Mouse (Mus musculus) lung, adult 2 months (tissue): ENCODE data around the gene Dlx6. TPM values are rescaled to one million over a fixed set of nuclear protein-coding genes. Genes with fewer than 3 reads are reported as not detected.

Experiments
- DNase-seq: peaks from one replicate; pipeline ENCODE4 v3.0.0; 2022
- H3K4me1 ChIP-seq: fragments of 200-500 bp; 2 replicates; pipeline ENCODE4 v1.6.1; 2011; ENCODE audit warnings: low read length; ENCODE audit not compliant: control insufficient read depth, insufficient read depth
- H3K4me3 ChIP-seq: fragments of 200-500 bp; replicated peaks from 2 replicates; pipeline ENCODE3; 2011; ENCODE audit warnings: low read depth, mild to moderate bottlenecking, control low read depth, low read length; ENCODE audit errors: extremely low read depth
- CTCF ChIP-seq: fragments of 200-500 bp; IDR thresholded peaks from 2 replicates; pipeline ENCODE4 v1.5.1; 2011; ENCODE audit warnings: mild to moderate bottlenecking, low read length, control low read depth; ENCODE audit not compliant: insufficient read depth
- POLR2A ChIP-seq: fragments of 200-500 bp; IDR thresholded peaks from 2 replicates; pipeline ENCODE4 v1.6.1; 2011; ENCODE audit warnings: low read depth, mild to moderate bottlenecking, control low read depth, low read length, borderline replicate concordance; ENCODE audit errors: extremely low read depth
- WGBS: fragments of 180-500 bp; shearing (Covaris S2); methylation state at CpG from one replicate; pipeline ENCODE4 v1.1.7; 2018; 5-methylcytosine and 5-hydroxymethylcytosine counted together
- polyA plus RNA-seq: library from polyadenylated mRNA; depleted of rRNA; stranded (reverse); fragments of >200 nt; gene quantifications from 2 replicates; pipeline ENCODE4 v1.2.3, GENCODE M21; 2012; rRNA removed

Dlx6 gene
- polyA plus RNA-seq: not detected in 2 replicates

DNA sequence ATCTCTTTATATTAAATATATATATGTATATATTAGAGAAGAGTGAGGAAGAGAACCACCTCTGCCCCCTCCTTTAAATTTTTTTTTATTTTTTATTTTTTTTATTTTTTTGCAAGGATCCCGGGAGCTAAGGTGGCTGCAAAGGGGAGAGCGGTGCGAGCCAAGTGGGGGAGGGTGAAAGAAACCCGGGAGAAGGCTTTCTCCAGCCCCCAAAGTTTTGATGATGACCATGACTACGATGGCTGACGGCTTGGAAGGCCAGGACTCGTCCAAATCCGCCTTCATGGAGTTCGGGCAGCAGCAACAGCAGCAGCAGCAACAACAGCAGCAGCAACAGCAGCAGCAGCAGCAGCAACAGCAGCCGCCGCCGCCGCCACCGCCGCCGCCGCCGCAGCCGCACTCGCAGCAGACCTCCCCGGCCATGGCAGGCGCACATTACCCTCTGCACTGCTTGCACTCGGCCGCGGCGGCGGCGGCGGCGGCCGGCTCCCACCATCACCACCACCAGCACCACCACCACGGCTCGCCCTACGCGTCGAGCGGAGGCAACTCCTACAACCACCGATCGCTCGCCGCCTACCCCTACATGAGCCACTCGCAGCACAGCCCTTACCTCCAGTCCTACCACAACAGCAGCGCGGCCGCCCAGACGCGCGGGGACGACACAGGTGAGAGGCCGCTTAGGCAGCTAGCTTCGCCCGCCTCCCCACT is at the start of gene Dlx6:
TSS of gene Dlx6 (plus strand) at position 175 of the 711 bp plus-strand sequence.
- Histone ChIP-seq H3K4me3 (no peak within 1 kb of the TSS), H3K4me1 (0 out of 2 replicates have a peak, but pooled peaks cover 3% of the 10 kb centered on the region)
- 1% methylated on average over 49 of the region's 52 CpGs for WGBS
- DNase-seq: no peak
- TF ChIP-seq POLR2A (no peak), CTCF (no peak)

DNA sequence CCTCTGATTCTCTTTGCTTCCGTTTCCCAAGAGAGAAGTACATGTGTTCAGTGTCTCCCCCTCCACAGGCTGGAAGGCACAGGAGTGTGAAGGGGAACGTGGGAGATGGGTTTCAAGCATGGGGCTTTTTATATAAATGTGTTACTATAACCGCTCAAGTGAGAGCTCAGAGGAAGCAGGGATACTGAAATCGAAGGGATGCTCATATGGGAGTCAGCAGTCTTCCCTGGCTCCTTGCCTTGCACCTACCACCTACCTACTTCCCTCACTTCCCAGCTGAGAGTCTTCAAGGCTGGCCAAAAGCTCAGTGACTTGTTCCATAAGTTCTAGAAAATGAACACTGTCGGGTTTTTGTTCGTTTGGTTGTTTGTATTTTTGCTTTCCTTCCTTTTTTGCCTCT is 46.3 kb upstream of the Dlx6 start:
- no peak for DNase-seq
- Histone ChIP-seq H3K4me3 (no peak overlapping the region), H3K4me1 (no peaks in the 10 kb centered on the region)
- TF ChIP-seq CTCF: no peak
- no peak for TF ChIP-seq POLR2A
- WGBS: 80% methylated on average over 6 of the region's 6 CpGs

DNA sequence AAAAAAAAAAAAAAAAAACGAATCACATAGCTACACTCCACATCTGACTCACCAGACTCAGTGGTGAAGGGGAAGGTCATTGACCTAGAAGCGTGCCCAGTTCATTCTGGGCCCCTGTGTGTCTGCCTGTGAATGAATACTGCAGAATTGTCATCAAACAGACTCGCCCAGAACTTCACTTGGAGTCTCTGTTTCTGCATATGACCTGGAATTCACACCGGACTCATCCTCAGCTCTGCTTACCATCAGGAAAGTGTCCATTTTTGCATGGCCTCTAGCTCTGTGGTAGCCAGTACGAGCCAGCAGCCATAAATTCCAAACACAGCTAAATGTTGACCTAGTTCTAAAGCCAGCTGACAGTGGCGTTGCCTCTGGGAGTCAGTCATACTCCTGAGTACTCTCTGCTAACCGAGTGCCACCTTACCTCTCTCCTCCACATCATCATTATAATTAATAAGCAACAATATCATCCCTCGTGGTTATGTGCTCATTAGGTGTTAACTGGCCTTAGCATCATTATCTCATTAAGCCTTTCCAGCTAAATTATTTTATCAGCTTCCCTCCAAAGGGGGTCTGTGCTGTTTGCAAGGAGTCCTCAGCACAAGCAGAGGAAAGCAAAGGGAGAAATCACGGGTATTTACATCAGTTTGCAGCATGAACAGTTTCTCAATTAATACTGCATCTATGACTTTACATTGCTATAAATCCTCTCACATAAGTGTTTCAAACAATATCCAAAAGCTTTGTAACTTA is 44.9 kb upstream of the Dlx6 start:
- Histone ChIP-seq H3K4me1 (no peaks in the 10 kb centered on the region), H3K4me3 (no peak overlapping the region)
- no peak for DNase-seq
- WGBS: 47% methylated on average over 9 of the region's 9 CpGs
- TF ChIP-seq POLR2A: no peak
- TF ChIP-seq CTCF: no peak

DNA sequence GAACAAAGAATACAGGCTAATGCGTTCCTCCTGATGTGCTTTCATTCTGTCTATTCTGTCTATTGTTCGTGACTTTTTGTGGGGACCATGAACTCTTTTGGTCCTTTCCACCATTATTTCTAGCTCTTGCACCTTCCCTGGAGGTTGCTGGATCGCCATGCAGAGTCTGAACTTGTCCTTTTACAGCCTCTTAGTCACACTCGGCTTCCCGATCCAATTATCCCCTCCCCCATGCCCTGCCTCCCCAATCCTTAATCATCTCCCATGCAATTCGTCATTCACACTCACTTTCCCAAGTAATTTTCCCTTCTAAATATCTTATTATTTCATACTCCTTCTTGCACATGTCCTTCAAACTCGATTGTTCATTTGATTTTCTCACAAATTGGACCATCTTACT is 44.0 kb upstream of the Dlx6 start:
- TF ChIP-seq CTCF (no peak), POLR2A (no peak)
- Histone ChIP-seq H3K4me3 (no peak overlapping the region), H3K4me1 (no peaks in the 10 kb centered on the region)
- DNase-seq: no peak
- whole genome bisulfite sequencing: 36% methylated on average over 7 of the region's 7 CpGs

DNA sequence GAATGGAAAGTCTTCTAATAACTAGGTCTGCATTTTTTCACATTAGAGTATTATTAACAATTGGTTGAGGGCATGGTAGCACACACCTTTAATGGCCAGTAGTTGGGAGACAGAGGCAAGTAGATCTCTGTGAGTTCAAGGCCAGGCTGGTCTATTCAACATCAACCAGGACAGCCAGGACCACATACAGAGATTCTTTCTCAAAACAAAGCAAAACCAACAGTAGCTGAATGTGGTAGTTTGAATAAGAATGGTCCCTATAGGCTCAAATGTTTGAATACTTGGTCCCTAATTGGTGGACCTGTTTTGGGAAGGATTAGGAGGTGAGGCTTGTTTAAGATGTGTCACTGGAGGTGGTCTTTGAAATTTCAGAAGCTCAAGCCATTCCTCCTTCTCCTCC is 37.8 kb upstream of the Dlx6 start:
- no peak overlapping the region for H3K4me3 ChIP-seq
- TF ChIP-seq POLR2A: no peak
- TF ChIP-seq CTCF: no peak
- DNase-seq: no peak
- H3K4me1 ChIP-seq: no peaks in the 10 kb centered on the region

DNA sequence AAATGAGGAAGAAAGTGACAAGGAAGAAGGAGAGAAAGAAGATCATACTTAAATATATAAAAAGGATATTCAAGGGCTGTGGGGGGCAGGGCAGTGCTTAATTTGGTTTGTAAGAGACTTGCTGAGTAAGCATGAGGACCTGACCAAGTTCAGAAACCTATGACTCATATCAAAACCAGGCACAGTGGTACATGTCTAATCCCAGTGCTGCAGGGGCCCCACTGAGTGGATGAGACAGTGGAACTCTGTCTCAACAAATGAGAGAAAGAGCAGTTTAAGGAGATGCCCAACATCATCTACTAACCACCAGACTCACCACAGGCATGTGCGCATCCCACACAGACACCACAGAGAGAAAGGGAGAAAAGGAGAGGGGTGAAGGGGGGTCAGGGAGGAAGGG is 36.3 kb upstream of the Dlx6 start:
- DNase-seq: no peak
- Histone ChIP-seq H3K4me3 (no peak overlapping the region), H3K4me1 (no peaks in the 10 kb centered on the region)
- 76% methylated on average over 1 of the region's 1 CpGs for WGBS
- no peak for TF ChIP-seq CTCF
- no peak for TF ChIP-seq POLR2A

DNA sequence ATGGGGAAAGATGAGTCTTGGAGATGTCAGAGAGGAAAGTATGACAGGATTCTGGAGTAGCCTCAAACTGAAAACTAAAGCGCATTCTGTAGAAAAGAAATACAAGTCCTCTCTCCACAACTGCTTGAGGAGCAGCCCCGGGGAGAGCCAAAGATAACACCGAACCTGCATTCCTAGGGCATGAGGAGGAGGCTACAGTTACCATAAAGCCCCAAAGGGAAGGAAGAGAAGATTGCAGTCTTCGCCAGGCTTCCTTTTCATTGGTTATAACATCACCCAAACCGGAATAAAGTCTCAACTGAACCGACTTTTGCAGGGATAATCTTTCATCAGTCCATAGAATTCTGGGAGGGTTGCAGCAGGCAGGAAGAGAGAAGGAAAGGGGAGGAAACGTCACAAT is 32.7 kb upstream of the Dlx6 start:
- TF ChIP-seq CTCF (no peak), POLR2A (no peak)
- WGBS: 49% methylated on average over 7 of the region's 7 CpGs
- no peak for DNase-seq
- no peaks in the 10 kb centered on the region for H3K4me1 ChIP-seq
- H3K4me3 ChIP-seq: no peak overlapping the region

DNA sequence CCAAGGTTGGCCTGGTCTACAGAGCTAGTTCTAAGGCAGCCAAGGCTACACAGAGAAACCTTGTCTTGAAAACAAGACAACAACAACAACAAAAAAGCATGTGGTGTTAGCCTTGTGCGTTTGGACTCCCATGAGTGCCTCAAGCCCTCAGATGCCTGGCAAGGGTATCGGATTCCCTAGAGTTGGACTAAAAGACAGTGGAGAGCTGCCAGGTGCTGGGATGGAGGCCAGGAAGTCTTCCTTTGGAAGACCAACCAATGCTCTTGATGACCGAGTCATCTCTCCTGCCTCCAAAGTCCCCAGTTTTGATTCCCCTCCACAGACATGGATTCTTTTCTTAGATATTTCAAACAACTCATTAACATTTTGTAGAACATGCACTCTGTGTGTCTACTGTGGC is 29.8 kb upstream of the Dlx6 start:
- 82% methylated on average over 3 of the region's 3 CpGs for WGBS
- Histone ChIP-seq H3K4me3 (no peak overlapping the region), H3K4me1 (no peaks in the 10 kb centered on the region)
- TF ChIP-seq POLR2A (no peak), CTCF (no peak)
- DNase-seq: no peak

DNA sequence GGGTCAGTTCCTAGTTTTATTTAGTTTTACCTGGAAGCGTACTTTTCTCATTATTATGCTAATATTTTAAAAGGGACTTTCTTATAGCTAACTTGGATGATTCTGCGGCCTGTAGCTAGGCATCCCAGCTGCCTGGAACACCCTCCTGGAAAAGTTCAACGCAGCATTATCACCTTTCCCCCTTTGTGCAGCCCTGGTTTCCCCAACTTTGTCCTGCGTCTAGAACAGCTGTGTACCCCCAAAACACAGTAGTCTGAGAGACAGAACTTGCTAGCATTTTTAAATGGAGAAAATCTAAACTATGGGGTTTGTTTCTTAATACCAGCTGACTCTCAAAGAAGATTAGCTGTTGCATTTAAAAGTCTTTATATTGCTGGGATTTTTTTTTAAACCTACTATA is 14.6 kb upstream of the Dlx6 start:
- no peak for TF ChIP-seq POLR2A
- no peak for TF ChIP-seq CTCF
- Histone ChIP-seq H3K4me1 (no peaks in the 10 kb centered on the region), H3K4me3 (no peak overlapping the region)
- no peak for DNase-seq
- WGBS: 21% methylated on average over 4 of the region's 4 CpGs

DNA sequence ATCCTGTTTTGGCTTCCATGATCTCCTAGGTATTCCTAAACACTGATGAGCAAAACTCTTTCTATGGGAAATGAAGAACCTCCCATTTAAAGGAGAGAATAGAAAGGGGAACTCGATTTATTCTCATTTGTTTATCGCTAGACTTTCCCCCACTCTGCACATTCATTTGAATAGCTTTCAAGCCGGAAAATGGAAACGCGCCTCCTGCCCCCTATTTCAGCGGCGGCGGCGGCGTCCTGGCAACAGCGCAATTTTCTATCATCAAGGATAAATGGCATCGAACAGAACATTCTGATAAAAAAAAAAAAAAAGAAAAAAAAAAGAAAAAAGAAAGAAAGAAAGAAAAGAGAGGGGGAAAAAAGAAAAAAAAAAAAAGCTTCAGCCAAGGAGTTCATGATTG is 13.4 kb upstream of the Dlx6 start:
- TF ChIP-seq CTCF: no peak
- no peak for TF ChIP-seq POLR2A
- Histone ChIP-seq H3K4me1 (no peaks in the 10 kb centered on the region), H3K4me3 (no peak overlapping the region)
- WGBS: 7% methylated on average over 12 of the region's 12 CpGs
- no peak for DNase-seq
